Mouse (Mus musculus): ENCODE results near the gene Myo9a.
"Not testable (repeated sequence)": the region's sequence is repeated elsewhere in the genome, so short reads cannot be mapped to it uniquely, and the experiment has no call there.

Gene Myo9a

GRCm38 (mm10) chr9:59751066-59751581 is 428 bp downstream of the Myo9a start:
- DNase-seq (ENCODE audit: low read depth, low spot score): peak; percentile 61

GRCm38 (mm10) chr9:59751966-59752365 is 1.3 kb downstream of the Myo9a start:
- no peak for DNase-seq (ENCODE audit: low read depth, low spot score)

- no peak for DNase-seq (ENCODE audit: low read depth, low spot score)
These were observed 4.5 kb downstream of the Myo9a start for GRCm38 (mm10) chr9:59755199-59755598.

DNA sequence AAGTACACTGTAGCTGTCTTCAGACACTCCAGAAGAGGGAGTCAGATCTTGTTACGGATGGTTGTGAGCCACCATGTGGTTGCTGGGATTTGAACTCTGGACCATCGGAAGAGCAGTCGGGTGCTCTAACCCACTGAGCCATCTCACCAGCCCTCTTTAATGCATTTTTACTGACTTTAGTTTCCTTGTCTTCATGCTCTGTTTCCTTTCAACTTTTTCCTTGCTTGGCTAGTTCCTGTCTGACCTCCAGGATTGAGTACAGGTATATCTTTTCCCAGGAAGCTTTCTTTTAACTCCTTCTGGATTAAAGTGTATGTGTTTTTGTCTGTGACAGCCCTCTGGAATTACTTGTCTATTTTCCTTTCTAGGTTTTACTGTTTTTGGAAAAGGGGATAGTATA is 6.3 kb downstream of the Myo9a start:
- not testable (repeated sequence) for DNase-seq (ENCODE audit: low read depth, low spot score)

- DNase-seq (ENCODE audit: low read depth, low spot score): no peak
These were observed 9.8 kb downstream of the Myo9a start for GRCm38 (mm10) chr9:59760515-59760914.

DNA sequence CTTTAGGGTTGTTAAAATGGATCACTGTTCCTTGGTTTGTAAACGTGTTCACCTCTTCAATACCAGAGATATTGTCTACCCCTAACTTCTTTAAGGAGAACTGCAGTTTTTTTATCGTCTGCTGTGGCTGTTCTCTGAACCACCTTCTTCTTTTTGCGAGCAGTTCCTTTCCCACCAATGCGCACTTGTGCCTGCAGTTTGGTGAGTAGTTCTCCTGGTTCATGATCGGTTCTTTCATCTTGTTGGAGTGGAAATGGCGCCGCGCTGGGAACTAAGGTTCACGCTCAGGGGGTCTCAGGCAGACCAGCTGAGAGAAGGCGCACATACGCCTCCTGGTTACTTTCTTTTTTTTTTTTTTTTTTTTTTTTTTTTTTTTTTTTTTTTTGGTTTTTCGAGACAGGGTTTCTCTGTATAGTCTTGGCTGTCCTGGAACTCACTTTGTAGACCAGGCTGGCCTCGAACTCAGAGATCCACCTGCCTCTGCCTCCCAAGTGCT is 16.3 kb downstream of the Myo9a start:
- peak; percentile 51 for DNase-seq (ENCODE audit: low read depth, low spot score)

DNA sequence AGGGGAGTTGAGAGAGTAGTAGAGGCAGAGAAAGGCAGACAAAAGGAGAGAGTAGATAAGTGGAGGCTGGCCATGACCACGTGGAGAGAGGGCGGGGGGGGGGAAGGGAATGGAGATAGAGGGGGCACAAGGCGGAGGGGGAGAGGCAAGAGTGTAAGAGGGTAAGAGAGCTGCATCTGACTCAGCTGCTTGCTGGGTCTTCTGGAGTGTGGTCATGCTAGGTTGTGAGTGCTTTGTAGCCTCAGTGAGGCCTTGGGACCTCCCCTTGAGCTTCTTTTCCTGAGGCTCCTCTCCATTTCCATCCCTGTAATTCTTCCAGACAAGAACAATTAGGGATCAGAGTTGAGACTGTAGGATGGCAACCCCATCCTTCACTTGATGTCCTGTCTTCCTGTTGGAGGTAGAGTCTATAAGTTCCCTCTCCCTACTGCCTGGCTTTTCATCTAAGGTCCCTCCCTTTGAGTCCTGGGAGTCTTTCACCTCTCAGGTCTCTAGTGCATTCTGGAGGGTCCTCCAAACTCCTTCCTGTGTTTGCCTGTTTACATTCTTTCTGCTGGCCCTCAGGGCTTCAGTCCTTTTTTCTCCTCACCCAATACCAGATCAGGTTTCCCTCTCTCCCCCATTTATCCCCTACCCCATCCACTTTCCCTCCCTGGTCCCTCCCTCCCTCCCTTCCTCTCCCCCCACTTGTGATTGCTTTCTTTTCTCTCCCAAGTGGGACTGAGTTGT is 55.5 kb downstream of the Myo9a start:
- DNase-seq (ENCODE audit: low read depth, low spot score): not testable (repeated sequence)

DNA sequence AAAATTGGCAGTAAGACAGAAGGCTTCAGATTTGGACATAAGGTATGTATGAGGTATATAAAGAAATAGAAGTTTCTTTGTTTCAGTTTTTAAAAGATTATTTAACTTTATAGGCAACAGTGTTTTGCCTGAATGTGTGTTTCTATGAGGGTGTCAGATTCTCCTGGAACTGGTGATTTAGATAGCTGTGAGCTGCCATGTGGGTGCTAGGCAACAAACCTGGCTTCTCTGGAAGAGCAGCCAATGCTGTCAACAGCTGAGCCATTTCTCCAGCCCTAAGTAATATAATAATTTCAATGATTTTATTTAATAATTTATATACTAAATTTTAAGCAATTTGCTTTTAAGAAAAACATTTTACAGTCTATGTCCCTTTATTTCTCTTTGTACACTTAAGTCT is 133.9 kb downstream of the Myo9a start:
- no peak for DNase-seq (ENCODE audit: low read depth, low spot score)

- DNase-seq (ENCODE audit: low read depth, low spot score): no peak
These were observed 152.7 kb downstream of the Myo9a start for GRCm38 (mm10) chr9:59903382-59903781.

DNA sequence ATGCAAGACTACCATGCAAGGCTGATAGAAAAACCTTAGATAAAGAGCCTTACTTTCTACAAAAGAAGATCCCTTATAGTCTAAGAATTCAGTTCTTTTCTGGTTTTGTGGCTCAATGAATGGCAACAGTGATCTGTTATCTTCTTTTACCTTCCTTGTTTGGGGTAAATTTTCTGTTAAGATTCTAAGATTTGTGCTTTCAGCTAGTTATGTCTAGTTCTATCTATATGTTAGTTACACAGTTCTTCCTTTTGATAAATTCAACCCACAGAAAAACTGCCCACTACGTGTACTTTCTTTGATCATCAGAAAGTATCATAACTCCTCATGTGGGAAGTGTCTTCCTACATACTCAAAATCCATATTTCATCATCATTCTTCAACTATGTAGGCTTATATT is 164.1 kb downstream of the Myo9a start:
- DNase-seq (ENCODE audit: low read depth, low spot score): no peak

DNA sequence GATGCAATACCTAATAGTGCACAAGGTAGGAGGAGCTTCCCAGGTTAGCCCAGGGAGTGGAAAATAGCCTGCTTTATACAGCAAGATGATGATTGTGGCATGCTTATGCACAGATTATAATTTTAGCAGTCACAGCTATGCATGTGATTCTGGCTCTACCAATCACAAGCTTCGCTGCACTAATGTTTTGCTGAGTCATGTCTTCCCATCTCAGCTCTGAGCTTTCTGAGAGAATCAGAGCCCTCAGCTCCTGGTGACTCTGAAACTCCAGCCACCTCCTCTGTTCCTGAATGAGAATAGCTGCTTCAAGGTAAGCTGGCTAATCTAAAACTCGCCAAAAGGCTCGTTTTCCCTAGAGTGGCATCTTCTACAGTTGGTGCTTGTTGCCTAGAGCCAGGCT is 179.6 kb downstream of the Myo9a start:
- no peak for DNase-seq (ENCODE audit: low read depth, low spot score)

- DNase-seq (ENCODE audit: low read depth, low spot score): not testable (repeated sequence)
These were observed 185.2 kb downstream of the Myo9a start for GRCm38 (mm10) chr9:59935866-59936265.

DNA sequence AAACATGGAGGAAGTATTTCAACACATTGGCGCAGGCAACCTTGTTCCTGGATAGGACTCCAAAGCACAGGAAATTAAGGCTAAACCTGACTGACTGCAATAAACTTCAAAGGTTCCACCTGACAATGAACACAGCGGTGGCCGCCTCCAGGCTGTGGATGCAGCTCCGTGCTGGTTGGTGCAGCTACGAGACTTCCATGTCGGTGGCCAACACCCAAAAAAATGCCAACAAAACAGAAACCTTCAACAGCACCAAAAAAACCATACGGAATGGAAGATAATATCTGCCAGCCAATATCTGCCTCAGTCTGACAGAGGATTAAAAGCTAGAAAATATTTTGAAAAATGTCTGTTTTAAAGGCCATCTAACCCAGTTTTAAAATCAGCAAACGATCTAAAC is 187.8 kb downstream of the Myo9a start:
- no peak for DNase-seq (ENCODE audit: low read depth, low spot score)

- DNase-seq (ENCODE audit: low read depth, low spot score): no peak
These were observed 189.0 kb downstream of the Myo9a start for GRCm38 (mm10) chr9:59939691-59940090.

DNA sequence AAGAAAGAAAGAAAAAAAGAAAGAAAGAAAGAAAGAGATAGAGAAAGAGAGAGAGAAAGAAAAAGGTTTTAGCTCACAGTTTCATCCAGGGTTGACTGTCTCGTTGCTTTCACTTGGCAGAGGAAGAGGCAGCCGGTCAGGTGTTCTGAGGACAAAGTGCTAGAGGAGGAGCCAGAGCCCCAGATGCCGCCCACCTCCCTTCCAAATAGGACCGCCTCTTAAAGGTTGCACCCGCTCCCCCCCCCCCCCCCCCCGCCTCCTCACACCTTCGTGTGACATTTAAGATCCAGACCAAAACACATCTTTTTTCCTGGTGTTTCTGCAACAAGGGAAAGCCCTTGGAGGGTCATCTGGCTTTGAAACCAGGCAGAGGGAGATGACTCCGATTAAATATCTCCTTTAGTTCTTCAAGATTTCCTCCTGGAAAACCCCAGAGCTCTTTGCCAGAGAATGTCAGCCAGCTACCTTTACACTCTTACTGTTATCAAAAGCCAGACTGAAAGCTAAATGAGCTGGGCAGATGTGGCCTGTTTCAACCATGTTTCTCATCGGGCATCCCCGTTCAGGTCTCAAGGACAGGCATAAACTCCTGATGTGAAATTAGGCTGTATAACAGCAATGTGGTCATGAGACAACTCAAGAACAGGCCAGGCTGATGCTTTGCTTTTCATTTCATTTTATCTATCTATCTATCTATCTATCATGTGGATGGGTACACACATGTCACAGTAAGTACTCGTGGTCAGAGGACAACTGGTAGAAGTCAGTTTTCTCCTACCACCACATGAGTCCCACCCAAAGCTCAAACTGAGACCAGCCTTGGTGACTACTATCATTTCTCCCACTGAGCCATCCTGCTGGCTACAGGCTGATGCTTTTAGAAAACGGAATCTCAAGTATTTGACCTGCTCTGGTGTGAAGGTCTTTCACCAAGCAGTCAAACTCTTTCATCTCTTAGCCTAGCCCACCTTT is 190.5 kb downstream of the Myo9a start:
- DNase-seq (ENCODE audit: low read depth, low spot score): no peak

GRCm38 (mm10) chr9:59941885-59942350 is 191.2 kb downstream of the Myo9a start:
- no peak for DNase-seq (ENCODE audit: low read depth, low spot score)

GRCm38 (mm10) chr9:59942501-59943085 is 191.9 kb downstream of the Myo9a start:
- DNase-seq (ENCODE audit: low read depth, low spot score): no peak

- no peak for DNase-seq (ENCODE audit: low read depth, low spot score)
These were observed 193.1 kb downstream of the Myo9a start for GRCm38 (mm10) chr9:59943826-59944225.

- DNase-seq (ENCODE audit: low read depth, low spot score): no peak
These were observed 194.5 kb downstream of the Myo9a start for GRCm38 (mm10) chr9:59945241-59945640.

- no peak for DNase-seq (ENCODE audit: low read depth, low spot score)
These were observed 196.6 kb downstream of the Myo9a start for GRCm38 (mm10) chr9:59947271-59947670.

DNA sequence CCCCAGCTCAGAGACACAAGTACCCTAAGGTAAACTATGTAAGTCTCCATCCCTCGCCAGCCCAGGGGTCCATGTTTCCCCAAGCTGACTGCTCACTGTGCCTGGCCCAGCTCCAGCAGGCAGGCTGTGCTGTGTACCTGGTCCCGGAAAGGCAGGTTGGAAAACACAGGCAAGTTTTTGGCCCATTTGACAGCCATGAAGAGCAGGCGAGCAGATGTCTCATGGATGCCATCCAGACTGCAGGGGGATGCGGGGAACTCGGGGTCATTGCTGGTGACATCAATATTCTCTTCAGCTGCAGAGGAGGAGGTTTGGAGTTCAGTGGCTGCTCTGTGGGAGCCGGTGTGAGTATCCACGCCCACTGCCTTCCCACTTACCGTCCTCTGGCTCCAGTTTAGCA is 197.5 kb downstream of the Myo9a start:
- DNase-seq (ENCODE audit: low read depth, low spot score): no peak

Data from ES-CJ7 (cell line).